Mouse (Mus musculus) right cerebral cortex, postnatal 4 days (tissue): ENCODE results near the gene Gm5141.
"Not testable (repeated sequence)": the region's sequence is repeated elsewhere in the genome, so short reads cannot be mapped to it uniquely, and the experiment has no call there.

Source experiments
- DNase-seq: peaks from one replicate; pipeline ENCODE4 v3.0.0-alpha.2; 2022

Gene Gm5141

DNA sequence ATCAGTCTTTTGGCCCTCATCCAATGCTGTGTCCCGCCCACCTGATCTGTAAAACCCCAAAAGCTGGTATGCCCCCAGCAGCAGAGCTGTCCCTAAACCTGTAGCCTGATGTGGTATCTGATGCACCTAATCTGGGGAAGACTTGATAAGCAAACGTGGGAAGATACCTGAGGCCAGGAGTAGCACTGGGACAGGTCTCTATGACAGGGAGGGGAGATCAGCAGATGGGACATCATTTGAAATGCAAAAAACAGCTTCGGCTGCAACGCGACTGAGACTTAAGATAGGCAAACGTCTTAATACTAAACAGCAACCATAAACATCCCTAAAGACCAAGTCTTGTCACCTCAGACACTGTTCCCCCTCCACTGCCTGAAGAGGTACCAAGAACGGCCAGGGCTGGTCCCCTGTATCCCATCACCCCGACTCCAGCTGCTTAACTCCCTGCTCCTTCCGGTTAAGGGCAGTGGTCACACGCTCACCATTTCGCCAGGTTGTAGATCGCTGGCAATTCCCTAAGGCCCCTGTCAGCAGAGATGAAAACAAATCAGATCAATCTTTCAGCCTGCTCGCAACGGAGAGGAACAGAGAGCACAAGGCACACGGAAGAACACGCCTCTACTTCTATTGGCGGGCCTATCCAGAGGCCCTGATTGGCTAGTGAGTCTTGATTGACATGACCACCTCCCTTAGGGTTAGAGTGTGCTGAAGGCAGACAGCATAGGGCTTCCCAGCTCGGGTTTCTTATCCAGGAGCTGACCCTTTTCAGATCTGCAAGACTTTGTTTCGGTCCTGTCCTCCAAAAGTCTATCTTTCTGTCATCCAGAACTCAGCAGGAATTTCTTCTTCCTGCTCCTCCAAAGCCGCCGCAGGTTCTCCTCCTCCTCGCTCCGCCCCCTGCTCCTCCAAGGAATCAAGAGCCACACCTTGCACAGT is at the start of gene Gm5141:
Gene Gm5141, minus strand, starts transcription at position 610 of the 936 bp plus-strand sequence.
- peak; percentile 35 for DNase-seq

DNA sequence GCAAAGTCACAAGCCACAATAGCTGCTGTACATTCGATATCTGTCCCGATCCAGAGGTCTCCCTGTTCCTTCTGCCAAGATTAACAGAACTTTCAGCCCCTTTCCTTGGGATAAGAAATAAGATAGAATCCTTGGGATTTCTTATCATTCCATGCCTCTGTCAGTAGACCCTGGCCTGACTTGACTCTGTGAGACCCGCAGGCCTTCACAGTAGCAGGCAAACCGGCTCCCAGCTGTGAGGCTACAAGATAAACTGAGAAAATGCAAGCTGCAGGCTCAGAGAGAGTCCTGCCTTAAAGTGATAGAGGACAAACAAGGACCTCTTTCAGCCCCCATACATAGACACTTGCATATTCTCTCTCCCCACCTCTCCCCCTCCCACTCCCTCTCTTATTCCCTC is 47.7 kb upstream of the Gm5141 start:
- no peak for DNase-seq

DNA sequence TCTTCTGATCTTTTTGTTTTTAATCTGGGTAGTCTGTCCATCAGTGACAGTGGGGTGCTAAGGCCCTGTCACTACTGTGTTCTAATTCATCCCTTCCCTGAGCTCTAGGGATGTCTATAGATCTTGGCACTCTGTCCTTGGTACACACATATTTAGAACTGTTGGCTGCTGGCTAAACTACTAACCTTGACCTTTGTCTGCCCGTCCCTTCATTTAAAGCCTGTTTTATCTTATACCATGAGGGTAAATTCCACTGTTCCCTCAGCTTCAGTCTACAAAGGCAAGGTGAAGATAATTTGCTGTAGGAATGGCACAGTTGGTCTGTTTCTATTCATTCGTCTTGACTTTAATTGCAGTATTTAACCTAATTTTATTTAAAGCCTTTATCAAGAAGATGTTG is 46.6 kb upstream of the Gm5141 start:
- DNase-seq = no peak

- not testable (repeated sequence) for DNase-seq
These were observed 30.1 kb upstream of the Gm5141 start for GRCm38 (mm10) chr13:62815705-62816104.

GRCm38 (mm10) chr13:62812713-62813112 is 27.1 kb upstream of the Gm5141 start:
- DNase-seq = no peak

DNA sequence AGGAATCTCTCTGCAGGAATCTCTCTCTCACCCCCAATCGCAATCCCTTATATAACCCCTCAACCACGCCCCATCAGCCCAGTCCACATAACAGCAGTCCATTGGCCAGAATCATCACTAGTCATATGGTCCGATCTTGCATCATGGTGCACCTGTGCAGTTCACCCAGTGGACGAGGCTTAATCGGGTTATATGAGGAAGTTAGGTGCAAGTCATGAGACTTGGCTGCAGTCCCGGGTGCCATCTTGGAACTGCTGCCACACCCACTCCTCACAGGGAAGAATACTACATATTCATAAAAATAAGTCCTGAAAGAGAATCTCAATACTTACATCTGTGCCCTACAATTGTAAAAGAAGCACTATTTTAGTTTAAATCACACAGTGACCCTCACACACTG is 22.4 kb upstream of the Gm5141 start:
- not testable (repeated sequence) for DNase-seq

- not testable (repeated sequence) for DNase-seq
These were observed 506 bp upstream of the Gm5141 start for GRCm38 (mm10) chr13:62786135-62786493.

DNA sequence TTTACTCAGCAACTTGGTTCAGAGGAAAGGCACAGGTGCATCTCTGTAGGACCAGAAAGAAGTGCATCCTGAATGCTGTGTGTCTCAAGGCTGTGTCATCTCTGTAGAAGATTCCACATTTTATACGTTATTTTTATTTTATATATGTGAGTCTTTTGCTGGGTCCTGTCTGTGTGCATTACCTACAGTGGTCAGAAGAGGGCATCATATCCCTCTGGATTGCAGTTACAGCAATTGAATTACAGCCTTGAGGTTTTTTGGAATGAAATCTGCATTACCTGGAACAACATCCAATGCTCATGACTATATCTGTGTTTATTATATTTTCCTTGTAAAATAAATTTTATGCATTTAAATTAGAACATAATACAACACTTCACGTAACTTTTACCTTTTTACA is 21.8 kb downstream of the Gm5141 start:
- DNase-seq = peak; percentile 29

- peak; percentile 21 for DNase-seq
These were observed 24.9 kb downstream of the Gm5141 start, which contains the start of gene Platr25 for GRCm38 (mm10) chr13:62760432-62761415. TSS of gene Platr25 (minus strand) at chr13:62760709.

GRCm38 (mm10) chr13:62733322-62733721 is 52.3 kb downstream of the Gm5141 start:
- no peak for DNase-seq
